Mouse (Mus musculus) thymus, adult 2 months (tissue): ENCODE results near the gene Tubg1. TPM values are rescaled to one million over a fixed set of nuclear protein-coding genes. Genes with fewer than 3 reads are reported as not detected.

Source experiments
- DNase-seq: peaks from one replicate; pipeline ENCODE4 v3.0.0; 2021
- H3K27ac ChIP-seq: fragments of 200-500 bp; 2 replicates; pipeline ENCODE4 v1.5.1; 2012; ENCODE audit warnings: low read length, control low read depth; ENCODE audit not compliant: control insufficient read depth, insufficient read depth
- H3K27me3 ChIP-seq: fragments of 200-500 bp; 2 replicates; pipeline ENCODE4 v1.6.1; 2012; ENCODE audit warnings: mild to moderate bottlenecking, low read length, moderate library complexity, mixed read lengths; ENCODE audit not compliant: control insufficient read depth, insufficient read depth
- H3K36me3 ChIP-seq: fragments of 200-500 bp; 2 replicates; pipeline ENCODE4 v1.6.1; 2012; ENCODE audit warnings: mild to moderate bottlenecking, low read length, moderate library complexity; ENCODE audit not compliant: control insufficient read depth, insufficient read depth
- H3K4me1 ChIP-seq: fragments of 200-500 bp; replicated peaks from 2 replicates; pipeline ENCODE4 v1.6.1; 2012; ENCODE audit warnings: low read length; ENCODE audit not compliant: control insufficient read depth, insufficient read depth
- H3K4me3 ChIP-seq: fragments of 200-500 bp; 2 replicates; pipeline ENCODE4 v1.5.1; 2012; ENCODE audit warnings: mild to moderate bottlenecking, low read length, control low read depth, moderate library complexity; ENCODE audit not compliant: control insufficient read depth, insufficient read depth
- CTCF ChIP-seq: fragments of 200-500 bp; IDR thresholded peaks from 2 replicates; pipeline ENCODE4 v1.5.1; 2012; ENCODE audit warnings: mild to moderate bottlenecking, control low read depth, low read length, moderate library complexity, borderline replicate concordance; ENCODE audit not compliant: control insufficient read depth, poor library complexity, insufficient read depth; ENCODE audit errors: extremely low read depth
- POLR2A ChIP-seq: fragments of 200-500 bp; IDR thresholded peaks from 2 replicates; pipeline ENCODE4 v1.6.1; 2012; ENCODE audit warnings: mild to moderate bottlenecking, low read length, control low read depth, moderate library complexity; ENCODE audit not compliant: control insufficient read depth, poor library complexity, insufficient read depth; ENCODE audit errors: extremely low read depth
- WGBS: fragments of 180-500 bp; shearing (Covaris S2); methylation state at CpG from one replicate; pipeline ENCODE4 v1.1.7; 2018; 5-methylcytosine and 5-hydroxymethylcytosine counted together
- polyA plus RNA-seq: library from polyadenylated mRNA; depleted of rRNA; stranded (reverse); fragments of >200 nt; gene quantifications from 2 replicates; pipeline ENCODE4 v1.2.3, GENCODE M21; 2012

Tubg1 gene
- polyA plus RNA-seq, 1 experiment: 50.3 TPM

GRCm38 (mm10) chr11:101167211-101167962 is 47.6 kb downstream of the Tubg1 start:
- H3K27ac ChIP-seq: no peak overlapping the region
- no peak for TF ChIP-seq POLR2A
- no peak for TF ChIP-seq CTCF
- peaks cover 24% of the 10 kb centered on the region for H3K27me3 ChIP-seq
- DNase-seq: no peak
- H3K4me1 ChIP-seq: peaks cover 12% of the 10 kb centered on the region
- no peaks in the 10 kb centered on the region for H3K36me3 ChIP-seq
- 60% methylated on average over 19 of the region's 19 CpGs for WGBS
- H3K4me3 ChIP-seq: no peak overlapping the region

GRCm38 (mm10) chr11:101167963-101168300 is 48.2 kb downstream of the Tubg1 start:
- Histone ChIP-seq H3K4me1 (peaks cover 12% of the 10 kb centered on the region), H3K27ac (no peak overlapping the region), H3K27me3 (peaks cover 27% of the 10 kb centered on the region), H3K36me3 (no peaks in the 10 kb centered on the region), H3K4me3 (no peak overlapping the region)
- TF ChIP-seq CTCF: no peak
- TF ChIP-seq POLR2A: no peak
- 48% methylated on average over 8 of the region's 8 CpGs for WGBS
- DNase-seq: no peak

- 31% methylated on average over 18 of the region's 18 CpGs for WGBS
- no peak for TF ChIP-seq CTCF
- TF ChIP-seq POLR2A: no peak
- Histone ChIP-seq H3K27me3 (peaks cover 30% of the 10 kb centered on the region), H3K4me1 (peaks cover 16% of the 10 kb centered on the region), H3K36me3 (no peaks in the 10 kb centered on the region), H3K27ac (no peak overlapping the region), H3K4me3 (no peak overlapping the region)
- DNase-seq: no peak
These were observed 48.7 kb downstream of the Tubg1 start for GRCm38 (mm10) chr11:101168301-101168980.

GRCm38 (mm10) chr11:101169301-101170107 is 49.8 kb downstream of the Tubg1 start:
- 29% methylated on average over 17 of the region's 17 CpGs for WGBS
- peaks cover 27% of the 10 kb centered on the region for H3K27me3 ChIP-seq
- TF ChIP-seq CTCF (no peak), POLR2A (no peak)
- DNase-seq: no peak
- no peaks in the 10 kb centered on the region for H3K36me3 ChIP-seq
- H3K4me3 ChIP-seq: no peak overlapping the region
- peaks cover 20% of the 10 kb centered on the region for H3K4me1 ChIP-seq
- H3K27ac ChIP-seq: no peak overlapping the region

- Histone ChIP-seq H3K36me3 (no peaks in the 10 kb centered on the region), H3K27me3 (peaks cover 27% of the 10 kb centered on the region), H3K4me1 (peaks cover 20% of the 10 kb centered on the region), H3K27ac (no peak within 1 kb of the TSS), H3K4me3 (peak within 1 kb of the TSS; percentile 49)
- TF ChIP-seq CTCF (no peak), POLR2A (no peak)
- no peak for DNase-seq
- 4% methylated on average over 35 of the region's 35 CpGs for WGBS
These were observed 50.6 kb downstream of the Tubg1 start, which contains the start of gene Cntnap1 for GRCm38 (mm10) chr11:101170354-101170810. Cntnap1 (plus strand) TSS chr11:101170523.

- H3K36me3 ChIP-seq: no peaks in the 10 kb centered on the region
- H3K4me3 ChIP-seq: peak within 1 kb of the TSS; percentile 49
- TF ChIP-seq POLR2A (no peak), CTCF (no peak)
- no peak within 1 kb of the TSS for H3K27ac ChIP-seq
- peaks cover 20% of the 10 kb centered on the region for H3K4me1 ChIP-seq
- H3K27me3 ChIP-seq: peaks cover 28% of the 10 kb centered on the region
- under 1% methylated on average over 49 of the region's 50 CpGs for WGBS
- DNase-seq: peak; percentile 84
These were observed 51.3 kb downstream of the Tubg1 start, which contains the start of gene Plekhh3 for GRCm38 (mm10) chr11:101170811-101171610. Plekhh3 (minus strand) TSS chr11:101171351.
